Mouse (Mus musculus): Measurements from ENCODE around the gene Emx1. TPM values are rescaled to one million over a fixed set of nuclear protein-coding genes. Genes with fewer than 3 reads are reported as not detected.

Emx1 gene
- polyA plus RNA-seq, 1 experiment: 0.10 TPM

- Histone ChIP-seq H3K27me3 (ENCODE audit: control insufficient read depth, insufficient read depth, low read length) (peaks cover 15% of the 10 kb centered on the region), H3K27ac (ENCODE audit: control insufficient read depth, insufficient read depth, low read depth, low read length) (no peak overlapping the region), H3K4me3 (ENCODE audit: control insufficient read depth, low read depth, low read length) (no peak overlapping the region), H3K36me3 (ENCODE audit: control insufficient read depth, insufficient read depth, low read length) (no peaks in the 10 kb centered on the region), H3K4me1 (ENCODE audit: control insufficient read depth, insufficient read depth, low read length) (peaks cover 20% of the 10 kb centered on the region)
- no peak for TF ChIP-seq CTCF (IDR thresholded peaks at IDR 0.05; ENCODE audit: control insufficient read depth, insufficient read depth, insufficient replicate concordance, low read depth, low read length)
- TF ChIP-seq POLR2A (IDR thresholded peaks at IDR 0.05; ENCODE audit: control insufficient read depth, low read depth, low read length): no peak
Observed at GRCm38 (mm10) chr6:85190671-85191070, 3.4 kb downstream of the Emx1 start.

- TF ChIP-seq POLR2A (IDR thresholded peaks at IDR 0.05; ENCODE audit: control insufficient read depth, low read depth, low read length): no peak
- no peak for TF ChIP-seq CTCF (IDR thresholded peaks at IDR 0.05; ENCODE audit: control insufficient read depth, insufficient read depth, insufficient replicate concordance, low read depth, low read length)
- no peak overlapping the region for H3K4me3 ChIP-seq (ENCODE audit: control insufficient read depth, low read depth, low read length)
- H3K27me3 ChIP-seq (ENCODE audit: control insufficient read depth, insufficient read depth, low read length): peaks cover 12% of the 10 kb centered on the region
- no peak overlapping the region for H3K27ac ChIP-seq (ENCODE audit: control insufficient read depth, insufficient read depth, low read depth, low read length)
- H3K4me1 ChIP-seq (ENCODE audit: control insufficient read depth, insufficient read depth, low read length): peaks cover 13% of the 10 kb centered on the region
- no peaks in the 10 kb centered on the region for H3K36me3 ChIP-seq (ENCODE audit: control insufficient read depth, insufficient read depth, low read length)
Observed at GRCm38 (mm10) chr6:85191751-85192440, 4.7 kb downstream of the Emx1 start.

- no peak overlapping the region for H3K27ac ChIP-seq (ENCODE audit: control insufficient read depth, insufficient read depth, low read depth, low read length)
- peaks cover 6% of the 10 kb centered on the region; the same call in 1 of the 2 replicates for H3K4me1 ChIP-seq (ENCODE audit: control insufficient read depth, insufficient read depth, low read length)
- no peaks in the 10 kb centered on the region for H3K36me3 ChIP-seq (ENCODE audit: control insufficient read depth, insufficient read depth, low read length)
- TF ChIP-seq CTCF (IDR thresholded peaks at IDR 0.05; ENCODE audit: control insufficient read depth, insufficient read depth, insufficient replicate concordance, low read depth, low read length): no peak
- TF ChIP-seq POLR2A (IDR thresholded peaks at IDR 0.05; ENCODE audit: control insufficient read depth, low read depth, low read length): no peak
- no peak overlapping the region for H3K4me3 ChIP-seq (ENCODE audit: control insufficient read depth, low read depth, low read length)
- peaks cover 5% of the 10 kb centered on the region; the same call in 1 of the 2 replicates for H3K27me3 ChIP-seq (ENCODE audit: control insufficient read depth, insufficient read depth, low read length)
Observed at GRCm38 (mm10) chr6:85193381-85194318, 6.4 kb downstream of the Emx1 start.

GRCm38 (mm10) chr6:85197951-85198350 is 10.7 kb downstream of the Emx1 start:
- H3K27ac ChIP-seq (ENCODE audit: control insufficient read depth, insufficient read depth, low read depth, low read length): no peak overlapping the region

GRCm38 (mm10) chr6:85206182-85206938 is 19.1 kb downstream of the Emx1 start:
- Histone ChIP-seq H3K36me3 (ENCODE audit: control insufficient read depth, insufficient read depth, low read length) (no peaks in the 10 kb centered on the region), H3K27me3 (ENCODE audit: control insufficient read depth, insufficient read depth, low read length) (no peaks in the 10 kb centered on the region), H3K27ac (ENCODE audit: control insufficient read depth, insufficient read depth, low read depth, low read length) (no peak overlapping the region), H3K4me1 (ENCODE audit: control insufficient read depth, insufficient read depth, low read length) (no peaks in the 10 kb centered on the region), H3K4me3 (ENCODE audit: control insufficient read depth, low read depth, low read length) (no peak overlapping the region)
- TF ChIP-seq POLR2A (IDR thresholded peaks at IDR 0.05; ENCODE audit: control insufficient read depth, low read depth, low read length): no peak

More at GRCm38 (mm10) chr6:85197951-85198350, 10.7 kb downstream of the Emx1 start:
- TF ChIP-seq CTCF (IDR thresholded peaks at IDR 0.05; ENCODE audit: control insufficient read depth, insufficient read depth, insufficient replicate concordance, low read depth, low read length) (no peak), POLR2A (IDR thresholded peaks at IDR 0.05; ENCODE audit: control insufficient read depth, low read depth, low read length) (no peak)
- no peaks in the 10 kb centered on the region for H3K36me3 ChIP-seq (ENCODE audit: control insufficient read depth, insufficient read depth, low read length)
- H3K4me1 ChIP-seq (ENCODE audit: control insufficient read depth, insufficient read depth, low read length): peaks cover 6% of the 10 kb centered on the region; the same call in 1 of the 2 replicates
- H3K27me3 ChIP-seq (ENCODE audit: control insufficient read depth, insufficient read depth, low read length): no peaks in the 10 kb centered on the region
- H3K4me3 ChIP-seq (ENCODE audit: control insufficient read depth, low read depth, low read length): no peak overlapping the region

- Histone ChIP-seq H3K4me3 (ENCODE audit: control insufficient read depth, low read depth, low read length) (no peak overlapping the region), H3K27ac (ENCODE audit: control insufficient read depth, insufficient read depth, low read depth, low read length) (no peak overlapping the region), H3K27me3 (ENCODE audit: control insufficient read depth, insufficient read depth, low read length) (no peaks in the 10 kb centered on the region), H3K36me3 (ENCODE audit: control insufficient read depth, insufficient read depth, low read length) (no peaks in the 10 kb centered on the region), H3K4me1 (ENCODE audit: control insufficient read depth, insufficient read depth, low read length) (no peaks in the 10 kb centered on the region)
- TF ChIP-seq CTCF (IDR thresholded peaks at IDR 0.05; ENCODE audit: control insufficient read depth, insufficient read depth, insufficient replicate concordance, low read depth, low read length) (no peak), POLR2A (IDR thresholded peaks at IDR 0.05; ENCODE audit: control insufficient read depth, low read depth, low read length) (no peak)
Observed at GRCm38 (mm10) chr6:85206939-85207285, 19.7 kb downstream of the Emx1 start.

GRCm38 (mm10) chr6:85207345-85207744 is 20.1 kb downstream of the Emx1 start:
- H3K27ac ChIP-seq (ENCODE audit: control insufficient read depth, insufficient read depth, low read depth, low read length): no peak overlapping the region
- no peaks in the 10 kb centered on the region for H3K36me3 ChIP-seq (ENCODE audit: control insufficient read depth, insufficient read depth, low read length)
- no peaks in the 10 kb centered on the region for H3K4me1 ChIP-seq (ENCODE audit: control insufficient read depth, insufficient read depth, low read length)
- no peaks in the 10 kb centered on the region for H3K27me3 ChIP-seq (ENCODE audit: control insufficient read depth, insufficient read depth, low read length)
- H3K4me3 ChIP-seq (ENCODE audit: control insufficient read depth, low read depth, low read length): no peak overlapping the region
- no peak for TF ChIP-seq CTCF (IDR thresholded peaks at IDR 0.05; ENCODE audit: control insufficient read depth, insufficient read depth, insufficient replicate concordance, low read depth, low read length)
- TF ChIP-seq POLR2A (IDR thresholded peaks at IDR 0.05; ENCODE audit: control insufficient read depth, low read depth, low read length): no peak
